Mouse (Mus musculus): Measurements from ENCODE around the gene Dvl3. TPM values are rescaled to one million over a fixed set of nuclear protein-coding genes. Genes with fewer than 3 reads are reported as not detected.

Gene Dvl3
- total and polyA plus RNA-seq, 2 experiments = 2.5 to 15.0 TPM

DNA sequence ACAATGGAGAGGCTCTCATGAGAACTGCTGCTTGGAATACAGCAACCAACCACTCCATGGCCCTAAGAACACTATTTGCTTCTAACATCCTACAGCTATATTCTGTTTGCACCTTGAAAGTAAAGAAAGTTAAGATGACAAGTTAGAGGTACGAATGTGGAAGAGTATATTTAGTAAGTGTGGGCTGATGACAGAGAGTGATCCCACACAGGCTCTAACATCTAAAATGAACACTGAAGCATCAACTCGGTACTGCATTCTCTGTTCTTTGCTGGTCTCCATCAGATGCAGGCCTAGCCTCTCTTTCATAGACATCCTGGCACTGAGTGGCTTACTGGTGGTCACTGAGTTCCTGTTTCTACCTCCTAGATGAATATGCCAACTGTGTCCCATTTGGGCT is 27.5 kb upstream of the Dvl3 start:
- Histone ChIP-seq H3K9ac (ENCODE audit: low read depth, low read length) (no peak overlapping the region), H3K27me3 (ENCODE audit: control insufficient read depth, insufficient read depth, low read length) (no peaks in the 10 kb centered on the region), H3K79me2 (ENCODE audit: control insufficient read depth, insufficient read depth, low read length) (no peaks in the 10 kb centered on the region), H3K4me3 (ENCODE audit: insufficient read depth, low read depth, low read length) (no peak overlapping the region), H3K4me1 (ENCODE audit: control insufficient read depth, insufficient read depth, low read length) (no peaks in the 10 kb centered on the region), H3K27ac (replicated peaks; ENCODE audit: insufficient read depth, low read depth, low read length) (no peak overlapping the region), H3K36me3 (ENCODE audit: control insufficient read depth, insufficient read depth, low read length) (no peaks in the 10 kb centered on the region)
- no peak for DNase-seq (ENCODE audit: extremely low read depth, low read depth, low spot score)
- WGBS = 90% methylated on average over 2 of the region's 2 CpGs
- TF ChIP-seq CTCF (IDR thresholded peaks at IDR 0.05; ENCODE audit: low read depth, low read length) (no peak), POLR2A (IDR thresholded peaks at IDR 0.05; ENCODE audit: extremely low read depth, insufficient read depth, low read length) (no peak)

DNA sequence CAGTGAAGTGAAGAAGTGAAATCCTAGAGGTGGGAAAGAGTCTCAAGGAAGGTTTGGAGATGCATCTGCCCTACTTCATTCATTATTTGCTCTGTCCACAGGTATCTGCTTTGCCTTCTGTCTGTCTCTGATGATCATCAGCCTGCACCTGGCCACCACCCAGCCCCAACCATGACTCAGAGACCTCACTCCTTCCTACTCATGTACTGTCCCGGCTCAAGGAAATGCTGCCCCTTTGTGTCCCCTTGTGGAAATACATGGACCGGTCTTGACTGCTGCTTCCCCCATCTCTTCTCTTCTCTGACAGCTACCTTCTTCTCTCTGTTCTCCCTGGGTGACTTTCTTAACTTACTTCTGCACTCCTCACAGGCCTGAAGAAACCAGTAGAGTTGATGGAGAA is 26.2 kb upstream of the Dvl3 start:
- no peaks in the 10 kb centered on the region for H3K27me3 ChIP-seq (ENCODE audit: control insufficient read depth, insufficient read depth, low read length)
- H3K36me3 ChIP-seq (ENCODE audit: control insufficient read depth, insufficient read depth, low read length) = no peaks in the 10 kb centered on the region
- no peak overlapping the region for H3K9ac ChIP-seq (ENCODE audit: low read depth, low read length)
- H3K4me1 ChIP-seq (ENCODE audit: control insufficient read depth, insufficient read depth, low read length) = no peaks in the 10 kb centered on the region
- no peak overlapping the region for H3K4me3 ChIP-seq (ENCODE audit: insufficient read depth, low read depth, low read length)
- WGBS = 46% methylated on average over 2 of the region's 2 CpGs
- DNase-seq (ENCODE audit: extremely low read depth, low read depth, low spot score) = no peak
- H3K27ac ChIP-seq (replicated peaks; ENCODE audit: insufficient read depth, low read depth, low read length) = no peak overlapping the region
- TF ChIP-seq CTCF (IDR thresholded peaks at IDR 0.05; ENCODE audit: low read depth, low read length) = no peak
- TF ChIP-seq POLR2A (IDR thresholded peaks at IDR 0.05; ENCODE audit: extremely low read depth, insufficient read depth, low read length) = no peak
- H3K79me2 ChIP-seq (ENCODE audit: control insufficient read depth, insufficient read depth, low read length) = no peaks in the 10 kb centered on the region

DNA sequence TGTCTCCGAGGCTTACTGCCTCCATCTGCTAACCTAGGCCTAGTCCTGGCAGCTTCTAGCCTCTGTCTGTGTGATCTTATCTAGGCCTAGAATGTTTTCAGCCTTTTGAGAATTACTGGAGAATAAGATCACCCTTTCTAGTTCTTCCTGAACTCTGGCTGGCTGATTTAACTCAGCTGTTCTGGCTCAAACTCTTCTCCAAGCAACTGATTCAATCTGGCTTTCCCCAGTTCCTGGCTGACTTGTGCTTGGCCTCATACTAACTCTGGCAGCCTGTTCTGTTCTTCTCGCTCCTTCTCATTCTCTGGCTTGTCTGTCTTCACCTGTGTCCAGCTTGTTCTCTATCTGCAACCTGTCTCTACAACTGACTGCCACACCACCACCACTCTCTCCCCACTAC is 25.5 kb upstream of the Dvl3 start:
- no peak overlapping the region for H3K9ac ChIP-seq (ENCODE audit: low read depth, low read length)
- H3K27ac ChIP-seq (replicated peaks; ENCODE audit: insufficient read depth, low read depth, low read length) = no peak overlapping the region
- H3K4me3 ChIP-seq (ENCODE audit: insufficient read depth, low read depth, low read length) = no peak overlapping the region
- no peaks in the 10 kb centered on the region for H3K4me1 ChIP-seq (ENCODE audit: control insufficient read depth, insufficient read depth, low read length)
- WGBS = 70% methylated on average over 2 of the region's 2 CpGs
- no peaks in the 10 kb centered on the region for H3K27me3 ChIP-seq (ENCODE audit: control insufficient read depth, insufficient read depth, low read length)
- H3K36me3 ChIP-seq (ENCODE audit: control insufficient read depth, insufficient read depth, low read length) = no peaks in the 10 kb centered on the region
- no peaks in the 10 kb centered on the region for H3K79me2 ChIP-seq (ENCODE audit: control insufficient read depth, insufficient read depth, low read length)
- TF ChIP-seq POLR2A (IDR thresholded peaks at IDR 0.05; ENCODE audit: extremely low read depth, insufficient read depth, low read length) (no peak), CTCF (IDR thresholded peaks at IDR 0.05; ENCODE audit: low read depth, low read length) (no peak)
- no peak for DNase-seq (ENCODE audit: extremely low read depth, low read depth, low spot score)

DNA sequence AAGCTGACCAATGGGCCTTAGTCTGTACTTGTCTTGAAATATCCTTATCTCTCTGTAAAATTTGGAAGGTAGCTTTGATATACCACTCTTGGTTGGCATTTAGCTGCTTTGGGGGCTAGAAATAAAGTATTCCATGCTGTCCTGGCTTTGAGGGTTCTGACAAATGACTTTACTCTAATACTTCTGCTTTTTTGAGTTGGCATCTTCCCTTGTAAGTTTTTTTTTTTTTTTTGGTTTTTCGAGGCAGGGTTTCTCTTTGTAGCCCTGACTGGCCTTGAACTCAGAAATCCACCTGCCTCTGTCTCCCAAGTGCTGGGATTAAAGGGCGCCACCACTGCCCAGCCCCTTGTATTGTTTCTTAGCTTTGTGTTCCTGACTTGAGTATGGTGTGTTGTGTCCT is 23.3 kb upstream of the Dvl3 start:
- TF ChIP-seq POLR2A (IDR thresholded peaks at IDR 0.05; ENCODE audit: extremely low read depth, insufficient read depth, low read length) (no peak), CTCF (IDR thresholded peaks at IDR 0.05; ENCODE audit: low read depth, low read length) (no peak)
- no peak for DNase-seq (ENCODE audit: extremely low read depth, low read depth, low spot score)
- Histone ChIP-seq H3K4me1 (ENCODE audit: control insufficient read depth, insufficient read depth, low read length) (peaks cover 2% of the 10 kb centered on the region), H3K36me3 (ENCODE audit: control insufficient read depth, insufficient read depth, low read length) (no peaks in the 10 kb centered on the region), H3K27me3 (ENCODE audit: control insufficient read depth, insufficient read depth, low read length) (no peaks in the 10 kb centered on the region), H3K4me3 (ENCODE audit: insufficient read depth, low read depth, low read length) (no peak overlapping the region), H3K79me2 (ENCODE audit: control insufficient read depth, insufficient read depth, low read length) (no peaks in the 10 kb centered on the region), H3K9ac (ENCODE audit: low read depth, low read length) (no peak overlapping the region), H3K27ac (replicated peaks; ENCODE audit: insufficient read depth, low read depth, low read length) (no peak overlapping the region)
- WGBS = 64% methylated on average over 2 of the region's 2 CpGs

DNA sequence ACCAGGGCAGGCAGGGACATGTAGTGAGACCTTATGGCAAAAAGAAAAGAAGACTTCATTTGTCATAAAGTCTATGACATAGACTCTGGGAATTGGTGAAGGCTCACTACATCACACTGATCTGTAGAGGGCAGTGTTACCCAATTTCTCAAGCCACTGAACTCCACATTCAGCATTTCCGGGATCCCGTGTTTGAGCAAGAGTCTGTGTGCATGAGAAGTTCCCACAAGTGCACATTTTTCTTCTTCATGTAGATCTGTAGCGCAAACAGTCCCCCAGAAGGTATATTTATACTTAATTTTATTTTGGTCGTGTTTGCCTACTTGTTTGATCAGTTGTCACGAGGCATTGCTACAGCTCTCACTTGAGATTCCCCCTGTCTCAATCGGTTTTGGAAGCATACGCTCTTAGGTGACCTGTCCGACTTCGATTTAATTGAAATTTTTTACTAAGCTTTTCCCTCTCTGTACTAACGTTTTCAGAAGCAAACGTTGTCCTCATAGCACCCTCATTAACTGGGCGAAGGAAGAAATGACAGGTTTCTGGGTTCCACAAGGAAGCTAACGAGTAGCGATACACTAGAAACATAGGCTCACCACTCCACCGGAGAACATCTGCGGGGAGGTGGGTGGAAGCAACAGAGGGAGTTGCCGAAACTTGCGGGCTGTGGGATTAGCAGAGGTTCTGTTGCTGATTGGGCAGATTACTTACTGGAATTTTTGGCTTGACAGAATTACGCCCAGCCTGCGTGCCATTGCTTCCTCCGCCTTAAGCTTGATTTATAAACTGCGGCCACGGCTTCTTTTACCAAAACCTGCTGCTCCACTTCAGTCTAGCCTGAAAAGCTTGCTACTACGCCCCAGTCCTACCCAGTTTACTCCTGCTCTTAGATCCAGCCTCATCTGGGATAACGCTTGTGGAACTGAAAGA is 19.8 kb upstream of the Dvl3 start:
- 0 out of 2 replicates have a peak overlapping the region, but pooled peaks have one; percentile 1 for H3K27ac ChIP-seq (replicated peaks; ENCODE audit: insufficient read depth, low read depth, low read length)
- no peaks in the 10 kb centered on the region for H3K27me3 ChIP-seq (ENCODE audit: control insufficient read depth, insufficient read depth, low read length)
- peak overlapping the region; percentile 6 for H3K4me3 ChIP-seq (ENCODE audit: insufficient read depth, low read depth, low read length)
- H3K4me1 ChIP-seq (ENCODE audit: control insufficient read depth, insufficient read depth, low read length) = peaks cover 2% of the 10 kb centered on the region
- TF ChIP-seq CTCF (IDR thresholded peaks at IDR 0.05; ENCODE audit: low read depth, low read length) (peak; percentile 35), POLR2A (IDR thresholded peaks at IDR 0.05; ENCODE audit: extremely low read depth, insufficient read depth, low read length) (no peak)
- peak overlapping the region; percentile 51 for H3K9ac ChIP-seq (ENCODE audit: low read depth, low read length)
- DNase-seq (ENCODE audit: extremely low read depth, low read depth, low spot score) = peak; percentile 83
- 18% methylated on average over 25 of the region's 25 CpGs for WGBS
- 0 out of 2 replicates have a peak, but pooled peaks cover 3% of the 10 kb centered on the region for H3K79me2 ChIP-seq (ENCODE audit: control insufficient read depth, insufficient read depth, low read length)
- H3K36me3 ChIP-seq (ENCODE audit: control insufficient read depth, insufficient read depth, low read length) = peaks cover 7% of the 10 kb centered on the region

Data from liver, adult 2 months (tissue).